Mouse (Mus musculus) midbrain, embryonic 12.5 days (tissue): ENCODE results near the gene Zfp955b. TPM values are rescaled to one million over a fixed set of nuclear protein-coding genes. Genes with fewer than 3 reads are reported as not detected.
A peak's percentile ranks its signal among the peaks of the same experiment; 100 is the strongest.
"Not testable (repeated sequence)": the region's sequence is repeated elsewhere in the genome, so short reads cannot be mapped to it uniquely, and the experiment has no call there.

ENCODE experiments used
- ATAC-seq: fragments of 200-750 bp; cut with Nextera tagmentation; 2 replicates; pipeline ENCODE4 v1.8.0; 2017; ENCODE audit warnings: low read depth, moderate TSS enrichment, moderate library complexity; ENCODE audit not compliant: low FRiP score
- H3K27ac ChIP-seq: fragments of 300-500 bp; sonication (generic); replicated peaks from 2 replicates; pipeline ENCODE4 v1.5.1; 2016; ENCODE audit warnings: mild to moderate bottlenecking
- H3K27me3 ChIP-seq: fragments of 300-500 bp; sonication (generic); 2 replicates; pipeline ENCODE4 v1.6.1; 2016; ENCODE audit warnings: mild to moderate bottlenecking
- H3K36me3 ChIP-seq: fragments of 300-500 bp; sonication (generic); 2 replicates; pipeline ENCODE4 v1.6.1; 2016
- H3K4me1 ChIP-seq: fragments of 300-500 bp; sonication (generic); 2 replicates; pipeline ENCODE4 v1.6.1; 2016
- H3K4me2 ChIP-seq: fragments of 300-500 bp; sonication (generic); replicated peaks from 2 replicates; pipeline ENCODE4 v1.6.1; 2016; ENCODE audit warnings: mild to moderate bottlenecking, moderate library complexity
- H3K4me3 ChIP-seq: fragments of 300-500 bp; sonication (generic); 2 replicates; pipeline ENCODE4 v1.5.1; 2016; ENCODE audit warnings: mild to moderate bottlenecking
- H3K9ac ChIP-seq: fragments of 300-500 bp; sonication (generic); replicated peaks from 2 replicates; pipeline ENCODE4 v1.6.1; 2016; ENCODE audit warnings: mild to moderate bottlenecking, moderate library complexity
- H3K9me3 ChIP-seq: fragments of 300-500 bp; sonication (generic); 2 replicates; pipeline ENCODE4 v1.6.1; 2016; ENCODE audit warnings: mild to moderate bottlenecking
- WGBS: fragments of 180-500 bp; shearing (Covaris S2); methylation state at CpG from one replicate; pipeline ENCODE4 v1.1.7; 2016; 5-methylcytosine and 5-hydroxymethylcytosine counted together
- polyA plus RNA-seq: library from polyadenylated mRNA; unstranded; fragments of >200 nt; fragmentation: Nextera tagmentation; extraction: Ambion mirVana; gene quantifications from 2 replicates; pipeline ENCODE4 v1.2.1, GENCODE M21; 2016

Zfp955b gene
- polyA plus RNA-seq = 13.5 and 13.8 TPM in 2 replicates

- H3K4me1 ChIP-seq, H3K4me3 ChIP-seq, H3K27ac ChIP-seq, H3K9ac ChIP-seq, H3K27me3 ChIP-seq, H3K9me3 ChIP-seq, H3K36me3 ChIP-seq: not testable (repeated sequence)
- peak within 1 kb of the TSS; percentile 27; the same call in 1 of the 2 replicates for H3K4me2 ChIP-seq
- ATAC-seq = peak; percentile 99
- WGBS = no CpG with 5 or more reads among the region's 25 CpGs
Measured at GRCm38 (mm10) chr17:33289039-33289875, at the start of gene Zfp955b. TSS of gene Zfp955b (plus strand) at chr17:33289544.

- 48% methylated on average over 1 of the region's 34 CpGs for WGBS
- H3K4me3 ChIP-seq, H3K36me3 ChIP-seq, H3K9me3 ChIP-seq, H3K4me1 ChIP-seq, H3K27me3 ChIP-seq, H3K27ac ChIP-seq, H3K9ac ChIP-seq: not testable (repeated sequence)
- peak within 1 kb of the TSS; percentile 32; the same call in 1 of the 2 replicates for H3K4me2 ChIP-seq
- ATAC-seq = peak; percentile 99
Measured at GRCm38 (mm10) chr17:33254530-33255318, 34.6 kb upstream of the Zfp955b start, which contains the start of gene Zfp955a. TSS of gene Zfp955a (minus strand) at chr17:33255145.

- not testable (repeated sequence) for H3K9ac ChIP-seq, H3K36me3 ChIP-seq, H3K4me2 ChIP-seq, H3K27ac ChIP-seq, H3K4me3 ChIP-seq, H3K27me3 ChIP-seq, H3K9me3 ChIP-seq, H3K4me1 ChIP-seq
- peak; percentile 53; the same call in 1 of the 2 replicates for ATAC-seq
- WGBS = no CpG with 5 or more reads among the region's 2 CpGs
Measured at GRCm38 (mm10) chr17:33255319-33255657, 34.1 kb upstream of the Zfp955b start.

GRCm38 (mm10) chr17:33264376-33264775 is 25.0 kb upstream of the Zfp955b start, which contains the start of gene Olfr63:
TSS of gene Olfr63 (plus strand) at chr17:33264676.
- Histone ChIP-seq H3K4me3 (no peak within 1 kb of the TSS), H3K27me3 (no peaks in the 10 kb centered on the region), H3K4me2 (no peak within 1 kb of the TSS), H3K9me3 (no peaks in the 10 kb centered on the region), H3K27ac (no peak within 1 kb of the TSS), H3K4me1 (no peaks in the 10 kb centered on the region), H3K36me3 (no peaks in the 10 kb centered on the region), H3K9ac (no peak within 1 kb of the TSS)
- ATAC-seq = no peak
- WGBS = 92% methylated on average over 1 of the region's 1 CpGs

GRCm38 (mm10) chr17:33268907-33269306 is 20.4 kb upstream of the Zfp955b start:
- 83% methylated on average over 9 of the region's 9 CpGs for WGBS

GRCm38 (mm10) chr17:33289876-33290149 is 469 bp downstream of the Zfp955b start:
- H3K4me1 ChIP-seq, H3K27me3 ChIP-seq, H3K36me3 ChIP-seq, H3K27ac ChIP-seq, H3K4me3 ChIP-seq, H3K9me3 ChIP-seq, ATAC-seq, H3K9ac ChIP-seq: not testable (repeated sequence)
- WGBS = no CpG with 5 or more reads among the region's 9 CpGs
- H3K4me2 ChIP-seq = peak overlapping the region; percentile 27; the same call in 1 of the 2 replicates

More at GRCm38 (mm10) chr17:33268907-33269306, 20.4 kb upstream of the Zfp955b start:
- Histone ChIP-seq H3K4me1 (no peaks in the 10 kb centered on the region), H3K9me3 (peaks cover 3% of the 10 kb centered on the region; the same call in 1 of the 2 replicates), H3K4me2 (no peak overlapping the region), H3K36me3 (no peaks in the 10 kb centered on the region), H3K27me3 (no peaks in the 10 kb centered on the region), H3K9ac (no peak overlapping the region), H3K4me3 (no peak overlapping the region), H3K27ac (no peak overlapping the region)
- ATAC-seq = no peak

- Histone ChIP-seq H3K4me3 (no peak overlapping the region), H3K27ac (no peak overlapping the region), H3K36me3 (peaks cover 4% of the 10 kb centered on the region; the same call in 1 of the 2 replicates), H3K9me3 (peaks cover 37% of the 10 kb centered on the region), H3K27me3 (no peaks in the 10 kb centered on the region), H3K9ac (no peak overlapping the region), H3K4me2 (no peak overlapping the region), H3K4me1 (peaks cover 4% of the 10 kb centered on the region; the same call in 1 of the 2 replicates)
- no peak for ATAC-seq
- WGBS = 91% methylated on average over 1 of the region's 1 CpGs
Measured at GRCm38 (mm10) chr17:33352981-33353380, 63.6 kb downstream of the Zfp955b start.

Other genes with a start within 250 kb of the Zfp955b start
- not detected in 2 replicates for gene 4921501E09Rik, start 221.5 kb upstream of the Zfp955b start, polyA plus RNA-seq
- gene Zfp563, start 200.2 kb upstream of the Zfp955b start, polyA plus RNA-seq = 14.9 and 15.5 TPM in 2 replicates
- gene Morc2b, start 149.9 kb upstream of the Zfp955b start, polyA plus RNA-seq = 0.18 and 0.29 TPM in 2 replicates
- not detected in 2 replicates for gene Olfr55, start 121.1 kb upstream of the Zfp955b start, polyA plus RNA-seq
- not detected in 2 replicates for gene Olfr239, start 98.2 kb upstream of the Zfp955b start, polyA plus RNA-seq
- not detected in 2 replicates for gene Olfr1564, start 67.9 kb upstream of the Zfp955b start, polyA plus RNA-seq
- gene Zfp955a, start 34.4 kb upstream of the Zfp955b start, polyA plus RNA-seq = 19.8 TPM in 2 replicates
- gene Olfr63, start 24.9 kb upstream of the Zfp955b start, polyA plus RNA-seq = 0.03 and 0.04 TPM in 2 replicates
- gene Zfp81, start 69.3 kb downstream of the Zfp955b start, polyA plus RNA-seq = 13.1 and 13.5 TPM in 2 replicates
- gene Zfp101, start 105.1 kb downstream of the Zfp955b start, polyA plus RNA-seq = 20.8 and 23.2 TPM in 2 replicates
- gene Actl9, start 143.4 kb downstream of the Zfp955b start, polyA plus RNA-seq = not detected in 2 replicates
- gene Adamts10, start 234.7 kb downstream of the Zfp955b start, polyA plus RNA-seq = 51.3 and 59.4 TPM in 2 replicates